Mouse (Mus musculus) A20 (cell line): ENCODE measurements around the gene Hoxa11.

Source experiments
- DNase-seq: peaks from one replicate; pipeline ENCODE4 v3.0.0-alpha.2; 2011; ENCODE audit warnings: low read depth, low spot score

The Hoxa11 gene

DNA sequence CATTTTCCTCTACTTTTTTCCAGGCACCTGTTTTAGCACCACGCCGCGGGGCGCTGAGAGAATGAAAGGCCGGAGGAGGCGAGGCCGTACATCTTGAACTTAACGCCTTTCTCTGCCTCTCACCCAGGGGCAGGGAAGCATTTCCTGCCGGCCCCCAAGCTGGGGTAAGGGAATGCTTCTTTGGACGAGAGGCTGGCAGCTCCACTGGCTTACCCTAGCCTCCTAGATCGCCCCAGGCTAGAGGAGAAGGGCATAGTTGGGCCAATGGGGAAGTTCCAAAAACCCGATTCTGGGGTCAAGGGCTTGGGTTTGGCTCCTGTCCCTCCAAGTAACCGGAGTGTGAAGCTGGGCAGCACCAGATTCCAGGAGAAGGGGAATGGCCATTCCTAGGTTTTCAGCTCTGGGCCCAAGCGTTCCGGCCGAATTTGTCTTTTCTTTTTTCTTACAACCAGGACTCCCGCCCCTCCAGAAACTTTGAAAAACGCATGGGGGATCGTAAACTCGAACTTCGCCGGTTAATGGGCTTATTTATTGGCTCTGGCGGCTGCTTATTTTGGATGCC is 12.5 kb downstream of the Hoxa11 start:
- no peak for DNase-seq

DNA sequence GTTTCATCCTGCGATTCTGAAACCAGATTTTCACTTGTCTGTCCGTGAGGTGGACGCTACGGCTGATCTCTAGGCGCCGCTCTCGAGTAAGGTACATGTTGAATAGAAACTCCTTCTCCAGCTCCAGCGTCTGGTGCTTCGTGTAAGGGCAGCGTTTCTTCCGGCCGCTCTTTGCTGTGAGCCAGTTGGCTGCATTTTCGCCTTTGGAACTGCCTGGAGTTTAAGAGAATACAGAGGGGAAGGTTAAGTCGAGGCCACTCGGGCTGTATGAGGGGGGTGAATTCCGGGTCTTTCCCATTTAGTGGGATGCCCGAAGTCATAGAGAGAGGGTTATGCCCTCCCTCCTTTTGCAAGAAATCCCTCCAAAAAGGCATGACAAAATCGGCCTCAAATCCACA is 13.0 kb downstream of the Hoxa11 start:
- DNase-seq: no peak

DNA sequence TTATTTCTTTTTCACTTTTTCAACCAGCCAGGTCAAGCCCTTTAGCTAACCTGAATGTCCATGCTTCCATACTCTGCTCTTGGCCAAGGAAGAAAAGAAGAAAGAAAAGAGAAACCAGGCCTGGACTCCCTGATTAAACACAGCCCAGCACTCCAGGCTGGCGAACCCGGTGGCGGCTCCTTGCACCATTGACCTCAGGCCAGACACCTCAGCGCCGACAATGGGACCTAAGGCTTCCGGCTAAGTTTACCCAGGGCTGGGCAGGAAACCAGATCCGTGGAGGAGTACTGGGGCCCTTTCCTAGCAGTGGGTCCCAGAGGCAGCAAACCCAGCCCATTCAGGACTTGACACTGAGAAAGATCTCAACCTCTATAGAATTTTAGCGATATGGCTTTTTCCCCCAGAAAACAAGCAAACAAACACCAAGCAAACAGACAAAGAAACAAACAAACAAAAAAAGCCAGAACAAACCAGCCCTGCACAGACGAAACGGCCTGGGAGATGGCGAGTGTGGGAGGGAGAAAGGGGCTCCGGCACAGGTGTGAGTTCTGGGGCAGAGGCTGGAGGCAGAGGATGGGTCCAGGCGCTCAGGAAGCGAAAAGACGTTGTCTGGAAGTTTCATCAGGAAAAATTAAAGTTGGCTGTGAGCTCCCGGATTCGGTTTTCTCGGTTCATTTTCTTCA is 13.6 kb downstream of the Hoxa11 start:
- DNase-seq: no peak

DNA sequence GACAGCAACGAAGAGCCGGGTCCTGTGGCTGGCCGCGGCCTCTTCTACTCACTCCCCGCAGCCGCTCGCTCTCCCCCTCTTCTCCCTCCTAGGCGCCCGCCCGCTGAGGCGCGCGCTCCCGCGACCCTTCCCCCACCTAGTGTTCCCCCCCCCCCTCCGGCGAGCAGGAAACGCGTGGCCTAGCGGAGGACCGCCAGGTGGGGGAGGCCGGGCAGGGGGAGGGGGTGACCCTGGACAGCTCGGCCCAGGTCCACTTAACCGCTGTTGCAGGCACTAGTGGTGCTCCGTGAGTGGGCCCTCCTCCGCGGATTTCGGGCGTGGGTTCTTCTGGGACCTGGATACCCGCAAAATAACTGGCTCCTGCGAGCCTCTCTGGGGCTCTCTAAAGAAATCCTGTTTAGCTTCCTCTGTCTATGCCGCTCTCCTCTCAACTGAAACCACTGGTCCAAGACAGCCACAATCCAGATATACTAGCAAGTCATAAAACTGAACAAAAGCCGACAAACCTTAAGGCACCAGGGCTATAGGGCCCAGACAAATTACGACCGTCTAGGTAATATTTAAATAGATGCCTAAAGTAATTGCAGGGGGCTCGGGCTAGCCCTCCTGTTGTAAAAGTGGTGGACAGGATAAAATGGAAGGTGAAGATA is 15.0 kb downstream of the Hoxa11 start, which contains the start of gene Hoxa9:
Gene Hoxa9 (minus strand): TSS at position 574 of the 650 bp plus-strand sequence.
- DNase-seq: no peak

DNA sequence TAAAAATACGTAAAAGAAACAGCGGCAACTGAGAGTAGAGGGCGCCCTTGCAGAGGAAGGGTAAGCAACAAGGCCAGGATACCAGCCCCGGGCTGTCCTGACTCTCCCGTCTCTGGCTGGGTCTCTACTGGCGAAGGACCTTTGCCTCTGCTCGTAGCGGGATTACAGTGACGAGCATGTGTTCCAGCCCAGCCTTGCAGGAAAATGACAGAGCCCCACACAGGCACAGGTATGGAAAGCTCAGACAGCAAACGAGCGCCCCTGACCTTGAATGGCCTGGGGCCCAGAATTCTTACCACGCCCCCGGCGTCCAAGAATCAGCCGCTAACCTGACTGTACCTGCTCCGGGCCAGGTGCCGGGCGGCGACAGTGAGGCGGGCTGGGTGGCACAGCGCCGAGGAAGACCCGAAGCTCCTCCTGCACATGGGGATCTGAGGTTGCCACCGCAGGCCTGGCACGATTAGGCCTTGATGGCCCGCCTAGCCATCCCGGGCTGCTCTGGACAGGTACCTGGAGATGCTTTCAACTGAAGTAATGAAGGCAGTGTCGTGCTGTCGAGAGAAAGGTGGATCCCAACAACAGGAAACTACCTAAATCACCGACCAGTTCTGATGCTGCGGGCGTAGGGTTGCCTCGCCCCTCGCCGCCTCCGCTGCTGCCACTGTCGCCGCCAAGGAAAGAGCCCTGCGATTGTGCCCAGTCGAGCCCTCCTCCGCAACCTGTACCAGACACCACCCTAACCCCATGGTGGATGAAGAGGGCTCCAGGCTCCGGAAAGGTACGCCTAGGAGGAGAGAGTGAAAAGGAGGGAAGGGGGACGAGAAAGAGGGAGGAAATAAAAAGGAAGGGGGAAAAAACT is 15.8 kb downstream of the Hoxa11 start:
- no peak for DNase-seq

DNA sequence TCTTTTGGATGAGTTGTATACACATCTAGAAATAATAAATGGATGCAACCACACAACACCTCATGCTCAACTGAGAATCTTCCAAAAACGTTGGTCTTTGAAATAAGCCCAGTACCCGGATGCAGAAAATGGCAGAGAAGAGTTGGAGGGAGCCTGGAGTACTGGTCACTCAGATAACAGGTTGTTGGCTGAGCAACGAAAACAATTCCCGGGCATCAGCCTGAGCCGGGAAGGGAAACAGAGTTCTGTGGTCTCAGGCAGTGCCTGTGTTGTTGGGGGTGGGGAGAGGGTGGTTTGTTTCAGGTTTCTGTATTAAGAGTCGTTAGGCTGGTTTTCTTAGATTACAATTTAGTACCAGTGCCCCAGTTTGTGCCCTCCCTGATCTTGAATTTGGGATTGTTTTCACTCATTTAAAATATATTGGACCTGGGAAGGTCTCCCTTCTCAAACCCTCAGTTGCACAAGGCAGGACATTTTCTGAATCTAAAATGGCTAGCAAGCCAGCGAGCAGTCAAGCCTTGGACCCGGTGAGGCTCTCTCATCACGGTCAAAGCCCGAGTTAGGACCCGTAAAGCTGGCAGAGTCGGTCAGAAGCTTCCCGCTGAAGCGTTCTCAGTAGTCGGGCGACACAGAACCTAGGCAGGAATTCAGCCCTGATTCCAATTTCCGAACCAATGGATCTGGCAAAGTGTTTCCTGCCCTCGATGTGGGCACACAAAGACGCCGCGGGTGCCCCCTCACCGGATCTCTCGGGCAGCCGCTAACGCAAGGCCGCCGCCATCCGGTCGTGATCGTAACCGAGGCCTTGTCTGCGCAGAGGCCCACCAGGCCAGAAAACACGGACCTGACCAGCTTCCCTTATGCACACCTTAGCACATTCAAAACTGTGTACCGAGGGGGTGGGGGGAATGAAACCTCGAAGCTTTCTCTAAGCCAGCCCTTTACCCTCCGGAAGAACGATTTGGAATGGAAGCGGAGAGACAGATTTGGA is 16.8 kb downstream of the Hoxa11 start:
- no peak for DNase-seq

DNA sequence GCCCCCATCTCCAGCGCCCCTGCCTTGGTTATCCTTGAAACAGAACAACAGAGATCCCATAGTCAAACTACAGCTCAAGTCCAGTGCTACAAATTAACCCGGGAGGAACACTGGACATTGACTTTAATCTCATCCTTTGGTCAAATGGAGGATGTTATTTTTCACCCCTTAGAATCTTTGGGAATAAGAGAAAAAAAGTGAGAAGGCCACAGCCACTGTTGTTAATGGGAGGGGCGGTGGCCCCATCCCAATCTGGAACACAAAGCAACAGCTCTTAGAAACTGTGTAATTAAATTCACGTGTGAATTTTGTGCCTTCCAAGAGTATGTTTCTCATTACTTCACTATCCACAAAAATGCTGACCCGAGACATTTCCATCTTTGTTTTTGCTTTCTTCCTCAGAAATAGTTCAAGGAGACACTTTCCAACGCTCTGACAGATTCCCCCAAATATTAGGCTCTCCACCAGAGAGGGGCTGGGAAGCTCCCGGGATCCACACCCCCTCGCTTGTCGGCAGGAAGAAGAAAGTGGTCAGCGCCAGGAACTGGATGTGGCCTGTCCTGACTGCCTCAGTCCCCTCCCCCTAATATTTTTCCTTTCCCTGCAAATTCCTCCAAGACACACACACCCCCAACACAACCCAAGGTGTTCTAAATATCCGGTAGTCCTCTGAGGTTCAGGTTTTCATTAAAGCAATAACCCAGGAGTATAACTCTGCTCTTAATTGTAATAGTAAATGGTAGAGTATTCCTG is 18.0 kb downstream of the Hoxa11 start:
- DNase-seq: no peak

DNA sequence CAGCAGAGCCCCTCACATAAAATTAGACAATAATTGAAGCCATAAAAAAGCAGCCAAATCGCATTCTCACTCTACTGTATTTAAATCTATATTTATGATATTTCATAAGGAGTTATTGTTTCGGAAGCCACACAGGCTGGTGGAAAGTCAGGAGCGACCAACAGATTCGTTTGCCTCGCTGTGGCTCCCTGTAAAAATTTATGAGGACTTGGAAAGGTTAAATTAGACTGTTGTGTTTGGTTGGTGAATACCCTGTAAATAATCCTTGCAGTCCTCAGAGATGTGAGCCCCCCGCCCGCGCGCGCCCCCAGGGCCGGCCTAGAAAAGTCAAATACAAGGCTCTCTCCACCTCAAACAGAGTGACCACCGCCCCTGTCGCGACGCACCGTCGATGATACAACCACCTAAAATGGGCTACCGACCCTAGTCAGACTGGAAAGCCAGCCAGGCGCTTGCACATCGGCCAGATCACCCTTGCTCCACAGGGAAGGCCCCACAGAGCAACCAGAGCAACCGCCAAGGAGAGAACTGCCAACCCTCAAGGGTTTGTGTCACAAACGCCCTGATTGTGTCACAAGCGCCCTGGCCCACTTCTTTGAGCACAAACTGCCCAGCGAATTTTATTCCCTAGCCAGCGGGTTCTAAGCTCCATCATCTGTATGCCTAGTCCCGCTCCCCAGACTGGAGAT is 18.9 kb downstream of the Hoxa11 start:
- DNase-seq: no peak

DNA sequence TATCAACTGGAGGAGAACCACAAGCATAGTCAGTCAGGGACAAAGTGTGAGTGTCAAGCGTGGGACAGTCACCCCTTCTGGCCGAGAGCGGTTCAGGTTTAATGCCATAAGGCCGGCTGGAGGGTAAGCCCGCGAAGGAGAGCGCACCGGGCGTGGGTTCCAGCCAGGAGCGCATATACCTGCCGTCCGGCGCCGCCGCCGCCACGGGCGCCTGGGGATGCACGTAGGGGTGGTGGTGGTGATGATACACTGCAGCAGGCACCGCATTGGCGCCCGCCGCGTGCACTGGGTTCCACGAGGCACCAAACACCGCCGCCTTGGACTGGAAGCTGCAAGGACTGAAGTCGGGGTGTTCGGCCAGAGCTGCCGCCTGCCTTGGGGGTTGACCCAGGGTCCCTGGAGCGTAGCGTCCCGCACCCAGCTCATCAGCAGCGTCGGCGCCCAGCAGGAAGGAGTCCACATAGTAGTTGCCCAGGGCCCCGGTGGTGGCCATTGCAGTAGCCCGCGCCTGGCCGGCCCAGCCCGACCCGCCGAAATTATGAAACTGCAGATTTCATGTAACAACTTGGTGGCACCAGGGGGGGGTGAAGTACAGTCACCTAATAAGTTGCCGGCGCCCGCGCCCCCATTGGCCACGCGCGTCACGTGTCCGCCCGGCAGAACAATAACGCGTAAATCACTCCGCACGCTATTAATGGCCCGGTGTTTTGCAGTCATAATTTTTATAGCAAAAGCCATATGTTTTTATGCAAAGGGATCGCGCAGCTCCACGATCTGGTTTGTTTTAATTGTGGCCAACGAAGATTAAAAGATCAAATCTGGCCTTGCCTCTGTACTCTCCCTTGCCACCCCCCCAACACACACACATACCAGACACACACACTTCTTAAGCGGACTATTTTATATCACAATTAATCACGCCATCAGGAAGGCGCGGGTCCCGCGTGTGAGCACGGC is 19.7 kb downstream of the Hoxa11 start:
- peak; percentile 97 for DNase-seq

DNA sequence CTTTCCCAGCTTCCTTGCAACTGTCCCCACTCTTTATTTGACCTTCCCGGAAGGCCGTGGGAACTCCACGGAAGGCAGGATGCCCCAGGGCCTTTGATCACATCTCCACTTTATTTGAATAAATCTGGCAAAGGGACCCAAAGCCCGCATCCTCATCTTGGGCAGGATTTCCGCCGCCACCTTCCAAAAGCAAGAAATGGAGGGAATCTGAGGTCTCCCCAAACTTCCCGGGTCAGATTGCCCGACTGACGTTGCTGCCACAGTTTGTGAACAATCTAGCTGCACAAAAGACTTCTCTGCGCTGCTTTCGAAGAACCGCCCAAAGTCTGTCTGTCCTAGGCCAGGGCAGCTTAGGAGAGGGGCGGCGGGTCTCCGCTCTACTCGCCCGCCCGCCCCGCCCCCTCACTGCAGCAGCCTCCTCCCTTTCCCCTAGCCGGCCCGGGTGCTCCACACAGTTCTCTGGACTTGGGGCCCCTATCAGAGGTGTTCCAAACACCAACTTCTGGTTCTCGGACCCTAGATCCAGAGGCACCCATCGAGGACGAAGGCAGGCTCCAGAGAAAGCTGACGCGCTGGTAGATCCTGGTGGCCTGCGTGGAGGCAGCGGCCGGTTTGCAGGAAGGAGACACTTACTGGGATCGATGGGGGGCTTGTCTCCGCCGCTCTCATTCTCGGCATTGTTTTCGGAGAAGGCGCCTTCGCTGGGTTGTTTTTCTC is 20.6 kb downstream of the Hoxa11 start:
- peak; percentile 62 for DNase-seq

DNA sequence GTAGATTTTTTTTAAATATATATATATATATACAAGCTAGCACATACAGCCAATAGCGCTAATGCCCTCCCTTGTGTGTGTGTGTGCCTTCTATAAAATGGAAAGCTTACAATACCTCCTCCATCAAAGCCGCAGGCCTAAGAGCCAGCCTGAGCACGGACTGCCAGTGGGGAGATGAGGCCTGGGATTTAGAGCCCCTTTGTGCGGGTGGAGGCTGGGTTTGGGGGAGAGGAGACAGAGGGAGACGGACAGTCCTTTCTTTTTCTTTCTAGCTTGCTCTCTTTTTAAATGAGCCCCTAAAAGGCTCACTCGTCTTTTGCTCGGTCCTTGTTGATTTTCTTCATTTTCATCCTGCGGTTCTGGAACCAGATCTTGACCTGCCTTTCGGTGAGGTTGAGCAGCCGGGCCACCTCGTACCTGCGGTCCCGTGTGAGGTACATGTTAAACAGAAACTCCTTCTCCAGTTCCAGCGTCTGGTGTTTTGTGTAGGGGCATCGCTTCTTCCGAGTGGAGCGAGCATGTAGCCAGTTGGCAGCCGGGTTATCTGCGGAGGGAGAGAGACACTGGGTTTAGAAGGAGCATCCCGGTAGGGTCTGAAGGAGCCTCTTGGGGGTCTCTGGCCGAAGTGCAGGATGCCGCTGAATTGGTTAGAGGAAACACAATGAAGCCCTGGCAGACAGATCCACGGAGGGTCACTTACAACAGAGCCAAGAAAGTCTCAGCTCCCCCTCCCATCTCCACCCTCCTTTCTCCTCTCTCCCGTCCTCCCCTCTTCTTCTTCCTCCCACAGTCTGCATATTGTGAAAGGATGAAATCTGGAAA is 21.5 kb downstream of the Hoxa11 start:
- DNase-seq: no peak

DNA sequence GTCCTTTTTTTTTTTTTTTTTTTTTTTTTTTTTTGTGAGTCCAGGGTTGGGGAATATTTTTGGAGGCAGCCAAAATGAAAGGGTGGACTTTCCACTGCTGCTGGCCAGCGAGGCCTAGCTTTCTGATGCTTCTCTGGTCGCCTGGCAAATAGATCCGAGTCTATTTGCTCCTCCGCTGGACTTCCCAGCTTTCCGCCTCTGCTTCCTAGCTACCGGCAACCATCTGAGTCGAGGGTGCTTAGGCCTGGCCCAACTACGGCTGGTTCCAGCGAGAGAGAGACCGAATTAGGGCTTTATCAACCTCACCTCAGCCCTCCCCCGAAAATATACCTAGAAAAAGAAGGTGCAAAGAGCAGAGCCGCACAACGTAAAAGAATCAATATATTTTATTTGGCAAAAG is 22.9 kb downstream of the Hoxa11 start:
- no peak for DNase-seq

DNA sequence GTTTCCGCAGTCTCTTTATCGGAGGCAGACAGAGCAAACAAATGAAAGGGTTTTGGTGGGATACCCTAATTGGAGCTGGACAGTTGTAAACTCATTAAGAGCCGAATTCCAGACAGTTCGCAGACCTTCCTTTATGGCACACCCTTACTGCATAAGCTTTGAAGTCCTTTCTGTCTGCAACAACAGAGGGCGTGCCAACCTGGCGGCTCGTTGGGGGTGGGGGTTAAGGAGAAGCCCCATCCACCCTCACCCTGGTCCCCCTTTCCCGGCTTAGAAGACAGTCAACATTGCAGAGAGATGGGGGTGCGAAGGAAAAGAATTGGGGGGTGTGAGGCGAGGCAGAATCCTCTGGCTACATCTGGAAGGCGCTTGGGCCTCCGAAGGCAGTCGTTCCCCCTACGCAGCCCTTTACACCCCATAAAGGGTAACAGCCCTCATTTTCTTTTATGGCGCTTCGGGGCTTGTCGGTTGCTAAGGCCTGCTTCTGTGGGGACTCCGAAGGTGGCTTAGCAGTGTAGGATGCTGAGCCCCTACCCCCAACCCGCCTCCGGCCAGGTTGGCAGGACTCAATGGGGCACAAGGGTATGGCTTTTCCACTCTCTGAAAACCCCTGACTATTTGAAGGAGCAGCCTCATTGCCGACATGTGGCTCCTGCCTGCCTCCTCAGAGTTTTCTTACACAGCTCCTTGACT is 23.5 kb downstream of the Hoxa11 start:
- no peak for DNase-seq

DNA sequence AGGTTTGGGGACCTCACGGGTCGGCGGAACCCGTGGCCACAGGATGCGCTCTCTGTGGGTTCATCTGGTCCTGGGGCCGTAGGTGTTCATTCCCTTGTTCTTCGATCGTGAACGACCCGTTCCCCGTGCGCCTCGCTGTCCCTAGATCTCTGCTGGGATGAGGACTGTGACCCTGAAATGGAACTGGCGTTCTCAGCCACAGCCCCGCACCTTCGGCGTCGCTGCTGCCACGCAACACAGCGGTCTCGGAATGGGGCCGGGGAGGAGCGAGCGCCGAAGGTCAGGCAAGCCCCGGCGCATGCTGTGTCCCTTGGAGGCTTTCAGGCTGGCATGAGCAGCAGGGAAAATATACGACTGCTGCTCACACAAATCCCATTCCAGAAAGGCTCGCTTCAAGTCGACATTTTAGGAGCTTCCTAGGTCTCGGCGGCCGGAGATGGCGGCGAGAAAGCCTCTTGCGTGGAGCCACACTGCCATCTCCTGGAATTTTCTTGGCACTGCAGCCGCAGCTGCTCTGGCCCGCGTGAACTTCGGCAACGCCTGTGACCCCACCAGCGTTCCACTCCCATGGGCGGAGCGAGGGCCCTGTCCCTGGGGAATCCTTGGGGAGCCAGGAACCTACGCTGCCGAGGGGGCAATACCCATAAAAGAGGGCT is 24.1 kb downstream of the Hoxa11 start, which contains the start of gene Hoxa7:
Gene Hoxa7 (minus strand): TSS at position 518 of the 656 bp plus-strand sequence.
- peak; percentile 92 for DNase-seq

DNA sequence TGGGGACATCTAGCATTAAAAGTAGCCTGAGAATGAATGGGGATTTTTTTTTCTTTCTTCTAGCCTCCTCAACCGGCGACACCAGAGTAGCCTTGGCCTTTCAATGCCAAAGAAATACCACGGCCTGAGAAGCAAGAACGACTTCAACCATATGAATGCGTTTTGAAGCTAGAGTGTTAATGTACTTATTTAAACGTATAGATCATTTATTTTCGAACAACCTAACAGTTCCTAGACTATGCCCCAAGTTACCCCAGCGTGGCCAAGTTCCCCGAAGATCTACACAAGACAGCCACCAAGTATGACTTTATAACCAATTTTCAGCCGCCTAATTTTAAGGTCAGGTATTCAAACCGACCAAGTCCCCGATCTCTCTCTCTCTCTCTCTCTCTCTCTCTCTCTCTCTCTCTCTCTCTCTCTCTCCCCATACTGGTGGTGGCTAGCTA is 24.7 kb downstream of the Hoxa11 start:
- no peak for DNase-seq
